Mouse (Mus musculus) thymus, adult 18-20 months (tissue): ENCODE data around the gene Qsox1.

Source experiments
- DNase-seq, 2 experiments: peaks; one replicate each; pipeline ENCODE4 v3.0.0; 2022; ENCODE audit warnings: mixed read lengths in 2 of 2

The Qsox1 gene

GRCm38 (mm10) chr1:155742411-155743363, 70.0 kb downstream of the Qsox1 start:
- no peak for DNase-seq

- DNase-seq = no peak
Observed at GRCm38 (mm10) chr1:155741988-155742387, 70.7 kb downstream of the Qsox1 start.

- DNase-seq = no peak
Observed at GRCm38 (mm10) chr1:155741378-155741945, 71.2 kb downstream of the Qsox1 start.

- DNase-seq = no peak
Observed at GRCm38 (mm10) chr1:155740622-155741377, 71.9 kb downstream of the Qsox1 start.

GRCm38 (mm10) chr1:155737809-155738383, 74.8 kb downstream of the Qsox1 start:
- no peak for DNase-seq

GRCm38 (mm10) chr1:155737017-155737808, 75.5 kb downstream of the Qsox1 start:
- DNase-seq = no peak

GRCm38 (mm10) chr1:155736096-155736825, 76.4 kb downstream of the Qsox1 start:
- no peak for DNase-seq

GRCm38 (mm10) chr1:155731156-155731555, 81.5 kb downstream of the Qsox1 start:
- DNase-seq = no peak

GRCm38 (mm10) chr1:155729113-155729795, 83.4 kb downstream of the Qsox1 start:
- no peak for DNase-seq

GRCm38 (mm10) chr1:155727830-155728229, 84.9 kb downstream of the Qsox1 start:
- DNase-seq = no peak
